Mouse (Mus musculus): Measurements from ENCODE around the gene Prpf38a. TPM values are rescaled to one million over a fixed set of nuclear protein-coding genes. Genes with fewer than 3 reads are reported as not detected.

Gene Prpf38a
- total RNA-seq (2021), result 10 to 100 TPM; 42.2 to 46.3 TPM
- long read RNA-seq, transcript Prpf38a-201 (10 exons, 1,516 nt), result major isoform, 47 of 51 reads
- long read RNA-seq, partial matches to known transcripts, result 2 of 51 reads
- long read RNA-seq, other reads (novel, unspliced or antisense), result 2 of 51 reads

DNA sequence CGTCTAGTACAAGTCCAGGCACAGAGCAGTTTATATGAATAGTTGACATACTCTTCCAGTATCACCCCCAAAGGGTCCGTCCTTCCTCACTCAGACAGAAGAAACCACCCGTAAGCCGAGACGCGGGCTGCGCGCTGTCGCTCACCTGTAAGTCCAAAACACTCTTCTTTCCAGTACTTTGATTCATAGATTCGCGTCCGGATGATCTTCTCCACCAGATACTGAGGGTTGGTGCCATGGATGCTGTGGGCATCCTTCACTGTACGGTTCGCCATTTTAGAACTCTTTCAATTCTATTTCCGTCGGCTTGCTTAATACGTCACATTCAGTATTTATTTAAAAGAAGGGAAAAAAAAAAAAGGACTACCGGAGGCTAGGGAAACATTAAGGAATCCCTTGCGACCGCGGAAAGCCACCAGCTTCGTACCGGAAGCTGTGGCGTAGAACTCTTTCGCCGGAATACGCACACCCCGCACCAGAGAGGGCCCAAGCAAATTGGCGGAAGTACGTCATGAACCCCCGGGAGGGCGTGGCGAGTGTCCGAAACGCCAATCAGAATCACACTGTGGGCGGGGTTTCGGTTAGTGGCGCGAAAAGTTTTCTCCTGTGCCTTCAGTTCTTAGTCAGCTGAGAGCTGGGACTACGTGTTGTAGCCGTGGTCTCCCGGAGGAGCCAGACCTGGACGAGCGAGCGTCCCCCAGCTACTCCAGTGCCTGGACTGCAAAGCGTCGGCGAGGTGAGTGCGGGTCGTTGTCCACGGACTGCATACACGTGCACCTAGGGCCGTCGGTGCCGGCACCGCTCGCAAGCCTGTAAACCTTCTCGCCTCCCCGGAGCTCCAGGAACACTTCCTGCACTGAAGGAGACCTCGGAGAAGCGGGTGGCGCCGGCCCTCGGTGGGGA lies at the start of gene Prpf38a, which contains the start of gene Orc1:
Gene Prpf38a (minus strand): TSS at position 497 of the 903 bp plus-strand sequence.
Gene Orc1 (plus strand): TSS at position 584 of the 903 bp plus-strand sequence.
- peak; percentile 96 for DNase-seq (ENCODE audit: low spot score in 2 of 2)

DNA sequence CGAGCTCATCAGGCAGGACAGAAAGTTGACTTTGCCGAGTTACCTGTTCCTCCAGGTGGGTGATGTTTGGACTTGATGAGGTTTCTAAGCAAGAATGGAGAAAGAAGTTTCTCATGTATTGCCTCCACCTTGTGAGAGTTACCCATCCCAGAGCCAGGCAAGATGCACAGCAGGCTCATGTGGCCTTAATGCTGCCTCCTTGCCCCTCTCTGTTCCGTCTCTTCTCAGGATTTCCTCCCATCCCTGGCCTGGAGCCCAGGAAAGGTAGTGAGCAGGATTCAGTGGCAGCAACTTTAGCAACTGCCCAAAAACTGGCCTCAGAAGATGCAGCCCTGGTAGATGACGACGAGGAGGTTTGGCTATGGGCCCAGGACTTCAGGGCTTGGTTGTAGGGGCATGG lies 47.9 kb upstream of the Prpf38a start:
- no peak for DNase-seq (ENCODE audit: low spot score in 2 of 2)

DNA sequence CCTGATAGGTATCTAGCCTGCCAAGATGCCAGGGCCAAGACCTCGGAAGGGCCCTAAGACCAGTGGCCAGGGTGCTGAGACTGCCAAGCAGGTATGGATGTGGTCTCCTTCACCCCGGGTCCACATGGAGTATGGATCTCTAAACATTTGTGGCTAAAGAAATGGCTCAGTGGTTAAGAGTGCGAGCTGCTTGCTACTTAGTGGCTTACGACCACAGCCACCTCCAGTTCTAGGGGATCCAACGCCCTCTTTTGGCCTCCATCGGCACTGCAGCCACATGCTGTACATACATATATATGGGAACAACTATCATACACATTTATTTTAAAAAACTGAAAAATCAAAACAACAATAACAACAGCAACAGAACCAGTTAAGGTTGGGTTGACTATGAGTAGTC lies 42.4 kb upstream of the Prpf38a start:
- no peak for DNase-seq (ENCODE audit: low spot score in 2 of 2)

DNA sequence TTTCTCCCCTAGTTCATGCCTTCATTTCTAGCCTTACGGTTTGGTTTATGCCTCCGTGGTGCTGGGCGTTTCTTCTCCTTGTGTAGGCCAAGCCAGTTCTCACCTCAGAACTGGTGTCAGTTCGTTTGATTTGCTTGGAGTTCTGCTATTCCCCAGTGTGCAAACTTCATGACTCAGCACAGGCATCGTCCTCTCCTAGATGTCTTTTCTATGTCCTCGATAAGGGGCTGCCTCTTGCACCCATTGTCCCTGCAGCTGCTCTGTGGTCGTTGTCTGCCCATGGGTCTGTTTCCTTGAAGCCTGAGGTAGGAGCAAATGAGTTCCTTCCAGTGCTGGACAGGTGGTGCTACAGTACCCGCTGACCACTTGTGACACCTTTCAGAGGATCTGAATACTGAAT lies 41.4 kb upstream of the Prpf38a start:
- DNase-seq (ENCODE audit: low spot score in 2 of 2), result no peak

DNA sequence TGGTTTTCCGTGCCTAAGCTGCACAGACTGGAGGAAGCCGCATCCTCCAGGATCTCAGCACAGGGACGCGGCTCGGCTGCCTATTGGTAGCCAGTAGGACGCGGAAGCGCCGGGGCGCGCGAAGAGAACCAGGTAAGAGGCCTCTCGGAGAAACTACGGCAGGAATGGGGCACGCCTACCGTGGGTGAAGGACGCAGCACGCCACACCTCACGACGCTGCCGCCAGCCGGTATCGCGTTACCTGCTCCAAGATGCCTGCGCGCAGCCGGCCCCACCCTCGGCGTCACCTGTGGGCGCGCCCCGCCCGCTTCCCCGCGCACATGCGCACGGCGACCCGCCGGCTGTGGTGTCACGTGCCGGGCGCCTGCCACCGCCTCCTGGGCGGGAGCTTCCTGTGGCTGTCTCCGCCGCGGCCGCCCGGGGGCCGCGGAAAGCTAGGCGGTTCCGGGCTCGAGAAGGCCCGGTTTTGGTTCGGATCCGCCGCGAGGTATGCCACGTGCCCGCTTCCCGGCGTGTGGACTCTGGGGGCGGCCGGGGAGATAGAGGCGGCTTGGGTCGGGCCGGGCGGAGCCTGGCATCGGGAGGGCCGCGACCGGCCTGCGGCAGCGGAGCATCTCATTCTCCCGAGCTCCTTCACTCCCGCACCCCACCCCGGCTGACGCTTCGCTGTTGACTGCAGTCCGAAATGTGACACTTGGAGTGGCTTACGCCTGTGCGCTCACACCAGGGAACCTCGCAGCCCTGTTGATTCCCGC lies 40.6 kb upstream of the Prpf38a start, which contains the start of gene Cc2d1b:
Gene Cc2d1b (plus strand): TSS at position 354 of the 755 bp plus-strand sequence.
- DNase-seq (ENCODE audit: low spot score in 2 of 2), result peak; percentile 82 to 88

DNA sequence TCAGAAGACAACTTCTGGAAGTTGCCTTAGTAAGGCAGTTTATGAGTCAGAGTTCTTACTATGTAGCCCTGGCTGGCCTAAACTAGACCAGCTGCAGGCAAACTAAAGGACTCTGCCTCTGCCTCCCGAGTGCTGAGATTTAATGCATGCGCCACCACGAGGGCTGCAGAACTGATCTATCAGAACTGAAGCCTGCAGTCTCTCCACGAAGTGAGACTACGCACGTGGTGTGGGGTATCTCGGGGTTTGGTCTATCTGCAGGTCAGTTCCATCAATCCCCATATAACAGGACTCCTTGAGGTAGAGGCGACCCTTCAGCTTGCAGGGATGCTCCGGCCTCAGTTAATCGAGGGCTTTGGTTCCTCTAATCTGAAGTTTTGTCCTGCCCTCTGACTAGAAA lies 40.0 kb upstream of the Prpf38a start:
- DNase-seq (ENCODE audit: low spot score in 2 of 2), result no peak

DNA sequence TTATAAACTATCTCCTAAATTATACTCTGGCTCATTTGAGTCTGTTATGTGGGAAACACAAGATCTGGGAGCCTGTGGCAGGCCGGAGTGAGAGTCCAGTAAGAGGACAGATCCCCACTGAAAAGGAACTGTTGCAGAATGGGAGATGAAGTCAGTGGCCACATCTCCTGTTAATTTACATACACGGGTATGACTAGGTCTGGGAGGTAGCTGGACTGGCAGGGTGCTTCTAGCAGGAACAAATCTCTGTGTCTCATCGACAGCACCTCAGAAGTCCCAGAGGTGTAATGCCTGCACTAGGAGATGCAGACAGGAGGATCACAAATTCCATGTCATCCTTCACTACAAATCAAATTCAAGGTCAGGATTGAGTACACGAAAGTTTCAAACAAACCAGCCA lies 39.5 kb upstream of the Prpf38a start:
- no peak for DNase-seq (ENCODE audit: low spot score in 2 of 2)

DNA sequence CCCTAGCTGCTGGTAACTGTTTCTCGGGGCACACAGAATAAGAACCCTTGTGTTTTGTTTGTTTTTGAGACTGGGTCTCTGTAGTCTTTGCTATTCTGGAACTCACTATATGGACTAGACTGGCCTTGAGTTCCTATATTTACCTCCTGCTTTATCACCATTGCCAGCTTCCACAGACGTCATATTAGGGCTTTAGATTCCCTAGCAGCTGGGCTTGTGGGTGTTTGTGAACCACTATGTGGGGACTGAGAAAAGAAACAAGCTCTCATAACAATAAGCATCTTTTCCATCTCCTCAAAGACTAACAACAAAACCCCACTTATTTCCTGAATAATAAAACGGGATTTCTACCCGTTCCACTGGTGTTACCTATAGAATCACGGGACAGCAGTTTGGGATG lies 31.8 kb upstream of the Prpf38a start:
- DNase-seq (ENCODE audit: low spot score in 2 of 2), result no peak

DNA sequence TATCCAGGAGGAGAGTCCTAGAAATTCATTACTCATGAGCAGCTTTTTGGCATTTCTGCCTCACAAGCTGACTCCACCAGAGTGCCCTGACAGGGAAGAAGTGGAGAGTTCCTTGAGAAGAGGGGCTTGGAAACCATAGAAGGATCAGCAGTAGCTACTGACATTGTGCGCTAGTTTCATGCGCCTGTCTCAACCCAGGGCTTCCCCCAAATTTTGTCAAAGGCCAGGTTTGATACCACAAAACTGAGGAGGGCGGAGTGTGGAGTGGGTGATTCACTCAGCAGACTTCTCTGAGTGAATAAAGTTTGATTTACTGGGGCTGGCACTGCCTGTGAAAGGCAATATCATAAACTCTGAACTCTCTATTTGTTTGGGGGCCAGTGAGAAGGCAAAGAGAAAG lies 29.5 kb upstream of the Prpf38a start:
- DNase-seq (ENCODE audit: low spot score in 2 of 2), result no peak

DNA sequence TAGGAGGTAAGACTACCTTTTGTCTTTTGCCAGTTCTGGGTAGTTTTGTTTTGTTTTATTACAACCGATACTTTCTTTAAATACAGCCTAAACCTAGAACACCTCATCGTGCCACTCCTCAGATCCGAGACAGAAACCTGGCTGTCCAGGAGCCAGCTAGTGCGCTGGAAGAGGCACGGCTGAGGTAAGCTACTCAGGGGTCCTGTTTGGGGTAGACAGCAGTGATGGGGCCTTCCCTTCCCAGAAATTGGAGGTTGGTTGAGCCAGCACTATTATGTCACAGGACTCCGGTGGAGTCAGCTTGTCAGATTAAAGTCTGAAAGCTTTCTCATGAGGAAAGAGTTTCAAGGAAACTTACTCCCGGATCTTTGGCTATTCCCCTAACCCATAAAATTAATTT lies 22.7 kb upstream of the Prpf38a start:
- no peak for DNase-seq (ENCODE audit: low spot score in 2 of 2)

DNA sequence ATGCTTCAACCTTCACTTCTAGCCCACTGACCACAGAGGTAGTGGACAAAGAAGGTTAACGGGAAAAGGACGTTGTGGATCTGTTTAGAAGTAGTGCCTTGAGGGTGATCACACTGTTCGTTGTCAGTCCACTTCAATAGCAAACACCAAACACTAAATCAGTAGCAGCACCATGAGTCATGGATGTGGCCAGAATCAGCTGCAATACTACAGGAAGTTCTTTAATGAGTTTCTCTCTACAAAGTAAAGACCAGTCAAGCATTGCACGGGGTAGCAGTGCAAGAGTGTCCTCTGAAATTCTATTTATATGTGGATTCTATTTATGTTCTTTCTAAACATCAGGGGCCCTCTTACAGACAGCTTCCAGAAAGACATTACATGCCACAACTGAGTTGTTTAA lies 19.2 kb upstream of the Prpf38a start:
- DNase-seq (ENCODE audit: low spot score in 2 of 2), result no peak

DNA sequence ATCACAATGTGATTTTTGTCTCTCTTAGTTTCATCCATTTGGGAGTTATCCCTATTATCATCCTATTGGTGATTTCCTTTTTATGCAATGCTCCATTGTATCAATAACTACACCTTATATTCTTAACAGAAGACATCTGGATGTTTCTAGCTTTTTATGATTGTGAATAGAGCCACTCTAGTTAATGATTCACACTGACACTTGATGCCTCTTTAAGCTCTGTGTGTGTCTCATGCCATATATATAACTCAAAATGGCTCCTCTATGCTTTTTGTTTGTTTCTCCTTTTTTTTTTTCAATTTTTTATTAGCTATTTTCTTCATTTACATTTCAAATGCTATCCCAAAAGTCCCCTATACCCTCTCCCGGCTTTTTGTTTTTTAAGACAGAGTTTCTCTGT lies 16.6 kb upstream of the Prpf38a start:
- no peak for DNase-seq (ENCODE audit: low spot score in 2 of 2)

DNA sequence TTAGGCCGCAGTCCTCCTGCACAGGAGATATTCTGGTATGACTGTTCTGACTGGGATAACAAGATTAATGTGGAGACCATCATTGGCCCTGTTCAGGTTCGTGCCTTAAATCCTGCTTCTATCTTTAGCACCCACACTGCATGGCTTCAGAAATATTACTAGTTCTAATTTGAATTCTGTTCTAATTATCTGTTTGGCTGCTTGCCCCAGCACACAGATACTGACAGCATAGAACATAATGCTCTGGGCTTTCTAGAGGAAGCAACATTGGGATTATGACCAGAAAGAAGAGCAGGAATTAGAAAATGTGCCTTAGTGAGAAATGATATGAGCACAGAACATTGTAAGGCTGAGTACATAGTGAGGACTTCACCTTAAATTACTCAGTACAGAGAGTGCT lies 14.2 kb upstream of the Prpf38a start:
- no peak for DNase-seq (ENCODE audit: low spot score in 2 of 2)

DNA sequence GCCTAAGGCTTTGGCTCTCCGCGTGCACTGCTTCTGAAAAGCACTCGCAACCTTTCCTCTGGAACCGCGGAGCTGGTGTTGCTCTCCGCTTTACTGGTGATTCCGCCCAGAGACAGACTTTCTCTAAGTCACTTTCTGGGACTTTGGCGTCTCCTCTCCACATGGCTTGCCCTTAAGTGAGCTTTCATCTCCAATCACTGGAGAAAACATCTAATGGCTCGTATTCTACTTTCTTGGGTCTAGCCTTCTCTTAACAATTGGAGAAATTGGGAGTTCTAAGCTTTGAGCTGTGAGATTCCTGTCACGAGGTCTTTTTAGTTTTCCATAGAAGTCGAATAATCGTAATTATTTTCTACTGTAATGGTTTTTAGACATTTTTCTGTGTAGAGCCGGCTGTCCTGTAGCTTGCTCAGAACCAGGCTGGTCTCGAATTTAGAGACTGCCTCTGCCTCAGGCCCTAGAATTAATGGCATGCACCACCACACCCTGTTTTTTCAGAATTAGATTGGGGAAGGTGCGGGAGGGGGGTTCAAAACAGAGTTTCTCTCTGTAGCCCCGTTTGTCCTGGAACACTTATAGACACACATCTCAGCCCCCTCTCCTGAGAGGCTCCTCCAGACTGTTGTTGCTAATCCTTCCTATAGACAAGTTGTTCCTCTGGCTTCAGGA lies 741 bp upstream of the Prpf38a start:
- DNase-seq (ENCODE audit: low spot score in 2 of 2), result no peak

DNA sequence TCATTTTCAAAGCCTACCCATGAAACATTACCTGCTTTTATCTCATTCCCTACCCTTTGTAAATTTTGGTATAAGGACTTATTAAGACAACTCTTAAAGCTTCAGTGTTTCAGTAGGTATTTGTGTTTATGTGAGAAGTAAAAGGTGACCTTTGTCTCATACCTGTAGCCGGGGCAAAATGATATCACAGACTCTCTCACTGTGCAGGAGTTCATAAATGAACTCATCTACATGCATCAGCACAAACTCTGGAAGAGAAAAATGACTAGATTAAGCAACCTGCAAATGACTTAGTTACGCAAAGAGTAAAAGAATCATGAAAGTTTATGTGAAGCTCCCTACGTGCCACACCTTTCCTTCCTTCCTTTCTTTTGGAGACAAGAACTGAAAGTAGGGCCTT lies 6.5 kb downstream of the Prpf38a start:
- no peak for DNase-seq (ENCODE audit: low spot score in 2 of 2)

DNA sequence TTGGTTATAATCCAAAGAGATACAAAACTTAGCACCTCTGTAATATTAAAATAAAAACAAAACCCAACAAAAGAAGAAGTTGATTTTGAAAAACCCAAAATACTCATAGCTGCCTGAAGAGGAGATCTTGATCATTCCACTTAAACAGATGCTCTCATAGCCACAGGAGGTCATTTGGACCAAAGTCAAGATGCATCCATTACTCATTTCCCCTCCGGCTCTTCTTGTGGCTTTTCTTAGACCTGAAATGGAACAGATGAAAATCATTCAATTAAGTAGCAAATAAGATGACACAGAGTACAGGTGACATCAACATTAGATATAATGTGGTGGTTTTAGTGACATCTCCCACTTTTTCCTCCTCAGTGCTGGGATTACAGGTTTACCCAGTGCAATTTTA lies 14.1 kb downstream of the Prpf38a start:
- DNase-seq (ENCODE audit: low spot score in 2 of 2), result no peak

DNA sequence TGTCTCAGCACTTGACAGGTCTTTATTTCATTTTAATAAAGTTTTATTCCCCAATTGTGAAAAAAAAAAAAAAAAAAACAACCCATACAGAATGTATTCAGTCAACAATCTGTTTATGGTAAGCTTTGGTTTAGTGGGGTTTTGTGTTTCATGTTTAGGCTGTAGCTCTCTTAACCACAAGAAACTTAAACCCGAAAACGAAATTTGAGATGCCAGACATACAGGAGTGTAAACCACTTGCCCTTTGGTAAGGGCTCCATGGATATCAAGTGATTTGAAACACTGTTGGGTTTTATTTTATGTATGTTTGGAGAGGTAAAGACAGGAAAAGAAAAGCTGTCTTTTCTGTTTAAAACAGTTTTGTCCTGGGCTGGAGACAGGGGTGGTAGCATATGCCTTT lies 39.4 kb downstream of the Prpf38a start:
- DNase-seq (ENCODE audit: low spot score in 2 of 2), result no peak

Data from layer of hippocampus, postnatal 10 days (tissue).